Mouse (Mus musculus) heart, postnatal 10 days (tissue): Measurements from ENCODE around the gene Ngly1. TPM values are rescaled to one million over a fixed set of nuclear protein-coding genes. Genes with fewer than 3 reads are reported as not detected.

Experiments used
- DNase-seq, 2 experiments: peaks; one replicate each; pipeline ENCODE4 v3.0.0; 2021
- intact Hi-C: fragments of 180-260 bp; cut with DNase I; formaldehyde crosslinking; loops from one replicate; pipeline ENCODE4 v1.15.1; 2025
- total RNA-seq, 2 experiments: library from RNA; stranded (reverse); gene quantifications; 2 replicates each; pipeline ENCODE4 v1.2.3; 2021

The Ngly1 gene
- total RNA-seq, 2 experiments from 2014 or later: 35.4 to 36.2 TPM

GRCm38 (mm10) chr14:16324394-16324793, 75.3 kb downstream of the Ngly1 start:
- intact Hi-C loops: no loop called here
- no peak for DNase-seq

- DNase-seq: no peak
- intact Hi-C loops: no loop called here
These were observed 76.1 kb downstream of the Ngly1 start for GRCm38 (mm10) chr14:16325208-16325607.

- DNase-seq: peak; percentile 71 to 72
- intact Hi-C loops: no loop called here
These were observed 79.5 kb downstream of the Ngly1 start for GRCm38 (mm10) chr14:16328531-16328930.

GRCm38 (mm10) chr14:16328959-16329480, 79.9 kb downstream of the Ngly1 start:
- no peak for DNase-seq
- intact Hi-C loops: no loop called here

- intact Hi-C loops: loop anchor here (2.0 kb wide), 1 partner anchor 31 kb away; no protein-coding TSS in a partner anchor
These were observed 80.7 kb downstream of the Ngly1 start for GRCm38 (mm10) chr14:16329756-16330155.

GRCm38 (mm10) chr14:16334260-16334659, 85.2 kb downstream of the Ngly1 start:
- intact Hi-C loops: no loop called here

More at GRCm38 (mm10) chr14:16329756-16330155, 80.7 kb downstream of the Ngly1 start:
- DNase-seq: no peak

GRCm38 (mm10) chr14:16335835-16336417, 86.8 kb downstream of the Ngly1 start:
- intact Hi-C loops: no loop called here
- DNase-seq: no peak

More at GRCm38 (mm10) chr14:16334260-16334659, 85.2 kb downstream of the Ngly1 start:
- no peak for DNase-seq

GRCm38 (mm10) chr14:16347505-16347904, 98.4 kb downstream of the Ngly1 start:
- intact Hi-C loops: no loop called here
- DNase-seq: no peak

GRCm38 (mm10) chr14:16359704-16360103, 110.6 kb downstream of the Ngly1 start:
- DNase-seq: no peak
- intact Hi-C loops: loop anchor here (2.0 kb wide), 1 partner anchor 29 kb away; no protein-coding TSS in a partner anchor

Other genes with a start within 250 kb of the Ngly1 start
- gene Oxsm, start 528 bp downstream of the Ngly1 start, total RNA-seq: 10 to 100 TPM; 17.1 to 18.8 TPM
- gene Top2b, start 115.9 kb downstream of the Ngly1 start, total RNA-seq: 100 to 1,000 TPM in 1 of 2 experiments, 10 to 100 TPM in 1; 96.3 to 108 TPM